Mouse (Mus musculus) intestine, embryonic 15.5 days (tissue): ENCODE results near the gene Flnb. TPM values are rescaled to one million over a fixed set of nuclear protein-coding genes. Genes with fewer than 3 reads are reported as not detected.

Source experiments
- ATAC-seq: fragments of 200-750 bp; cut with Nextera tagmentation; 2 replicates; pipeline ENCODE4 v1.8.0; 2017; ENCODE audit warnings: moderate TSS enrichment, moderate library complexity
- H3K27ac ChIP-seq: fragments of 300-500 bp; sonication (generic); 2 replicates; pipeline ENCODE4 v1.5.1; 2015; ENCODE audit warnings: mild to moderate bottlenecking, inconsistent platforms
- H3K27me3 ChIP-seq: fragments of 300-500 bp; sonication (generic); replicated peaks from 2 replicates; pipeline ENCODE4 v1.6.1; 2015; ENCODE audit warnings: inconsistent platforms
- H3K36me3 ChIP-seq: fragments of 300-500 bp; sonication (generic); 2 replicates; pipeline ENCODE4 v1.6.1; 2015; ENCODE audit warnings: inconsistent platforms
- H3K4me1 ChIP-seq: fragments of 300-500 bp; sonication (generic); replicated peaks from 2 replicates; pipeline ENCODE4 v1.6.1; 2015; ENCODE audit warnings: inconsistent platforms
- H3K4me2 ChIP-seq: fragments of 300-500 bp; sonication (generic); replicated peaks from 2 replicates; pipeline ENCODE4 v1.6.1; 2015; ENCODE audit warnings: mild to moderate bottlenecking, inconsistent platforms
- H3K4me3 ChIP-seq: fragments of 300-500 bp; sonication (generic); replicated peaks from 2 replicates; pipeline ENCODE4 v1.5.1; 2015; ENCODE audit warnings: inconsistent platforms
- H3K9ac ChIP-seq: fragments of 300-500 bp; sonication (generic); 2 replicates; pipeline ENCODE4 v1.6.1; 2015; ENCODE audit warnings: inconsistent platforms
- H3K9me3 ChIP-seq: fragments of 300-500 bp; sonication (generic); 2 replicates; pipeline ENCODE4 v1.6.1; 2016; ENCODE audit warnings: inconsistent platforms
- WGBS: fragments of 180-500 bp; shearing (Covaris S2); methylation state at CpG from one replicate; pipeline ENCODE4 v1.1.7; 2015; 5-methylcytosine and 5-hydroxymethylcytosine counted together
- polyA plus RNA-seq: library from polyadenylated mRNA; unstranded; fragments of >200 nt; fragmentation: Nextera tagmentation; extraction: Ambion mirVana; gene quantifications from 2 replicates; pipeline ENCODE4 v1.2.1, GENCODE M21; 2015

Gene Flnb
- polyA plus RNA-seq, 1 experiment from 2014 or later = 17.4 TPM

- Histone ChIP-seq H3K27ac (peak overlapping the region; percentile 25; the same call in 1 of the 2 replicates), H3K36me3 (peaks cover 11% of the 10 kb centered on the region; the same call in 1 of the 2 replicates), H3K27me3 (no peaks in the 10 kb centered on the region), H3K4me2 (no peak overlapping the region), H3K9me3 (no peaks in the 10 kb centered on the region), H3K4me1 (0 out of 2 replicates have a peak, but pooled peaks cover 11% of the 10 kb centered on the region), H3K4me3 (no peak overlapping the region), H3K9ac (no peak overlapping the region)
- peak; percentile 25; the same call in 1 of the 2 replicates for ATAC-seq
- WGBS = 69% methylated on average over 3 of the region's 3 CpGs
These were observed 126.0 kb downstream of the Flnb start for GRCm38 (mm10) chr14:7943801-7944135.

GRCm38 (mm10) chr14:7944349-7945039 is 126.7 kb downstream of the Flnb start:
- 54% methylated on average over 8 of the region's 8 CpGs for WGBS
- 0 out of 2 replicates have a peak, but pooled peaks cover 11% of the 10 kb centered on the region for H3K4me1 ChIP-seq
- H3K4me2 ChIP-seq = no peak overlapping the region
- ATAC-seq = 0 out of 2 replicates have a peak, but pooled peaks have one; percentile 41
- H3K27ac ChIP-seq = peak overlapping the region; percentile 25; the same call in 1 of the 2 replicates
- no peaks in the 10 kb centered on the region for H3K27me3 ChIP-seq
- H3K4me3 ChIP-seq = no peak overlapping the region
- no peak overlapping the region for H3K9ac ChIP-seq
- H3K36me3 ChIP-seq = peaks cover 11% of the 10 kb centered on the region; the same call in 1 of the 2 replicates
- no peaks in the 10 kb centered on the region for H3K9me3 ChIP-seq

GRCm38 (mm10) chr14:7945261-7945660 is 127.5 kb downstream of the Flnb start:
- Histone ChIP-seq H3K4me1 (0 out of 2 replicates have a peak, but pooled peaks cover 11% of the 10 kb centered on the region), H3K4me3 (no peak overlapping the region), H3K27me3 (no peaks in the 10 kb centered on the region), H3K4me2 (no peak overlapping the region), H3K9ac (no peak overlapping the region), H3K27ac (no peak overlapping the region), H3K9me3 (no peaks in the 10 kb centered on the region), H3K36me3 (peaks cover 17% of the 10 kb centered on the region; the same call in 1 of the 2 replicates)
- ATAC-seq = no peak
- 73% methylated on average over 5 of the region's 5 CpGs for WGBS

- Histone ChIP-seq H3K4me1 (peaks cover 24% of the 10 kb centered on the region; the same call in 1 of the 2 replicates), H3K4me2 (no peak overlapping the region), H3K9ac (no peak overlapping the region), H3K27ac (no peak overlapping the region), H3K4me3 (no peak overlapping the region), H3K36me3 (peaks cover 16% of the 10 kb centered on the region; the same call in 1 of the 2 replicates), H3K27me3 (no peaks in the 10 kb centered on the region), H3K9me3 (no peaks in the 10 kb centered on the region)
- 89% methylated on average over 9 of the region's 9 CpGs for WGBS
- ATAC-seq = no peak
These were observed 133.5 kb downstream of the Flnb start for GRCm38 (mm10) chr14:7951234-7951633.

- Histone ChIP-seq H3K4me2 (peak overlapping the region; percentile 5; the same call in 1 of the 2 replicates), H3K36me3 (peaks cover 16% of the 10 kb centered on the region; the same call in 1 of the 2 replicates), H3K4me3 (no peak overlapping the region), H3K27me3 (no peaks in the 10 kb centered on the region), H3K4me1 (peaks cover 24% of the 10 kb centered on the region; the same call in 1 of the 2 replicates), H3K9me3 (no peaks in the 10 kb centered on the region), H3K9ac (no peak overlapping the region), H3K27ac (peak overlapping the region; percentile 78)
- ATAC-seq = peak; percentile 88
- 15% methylated on average over 12 of the region's 12 CpGs for WGBS
These were observed 135.0 kb downstream of the Flnb start for GRCm38 (mm10) chr14:7952610-7953254.

- Histone ChIP-seq H3K9ac (no peak overlapping the region), H3K4me2 (no peak overlapping the region)
These were observed 136.3 kb downstream of the Flnb start for GRCm38 (mm10) chr14:7954071-7954471.

GRCm38 (mm10) chr14:7956427-7956826 is 138.7 kb downstream of the Flnb start:
- Histone ChIP-seq H3K4me3 (no peak overlapping the region), H3K4me1 (peaks cover 25% of the 10 kb centered on the region), H3K9ac (no peak overlapping the region), H3K36me3 (0 out of 2 replicates have a peak, but pooled peaks cover 3% of the 10 kb centered on the region), H3K4me2 (no peak overlapping the region), H3K27me3 (no peaks in the 10 kb centered on the region), H3K27ac (no peak overlapping the region), H3K9me3 (no peaks in the 10 kb centered on the region)
- WGBS = 69% methylated on average over 10 of the region's 10 CpGs
- ATAC-seq = no peak

More at GRCm38 (mm10) chr14:7954071-7954471, 136.3 kb downstream of the Flnb start:
- Histone ChIP-seq H3K4me3 (no peak overlapping the region), H3K27me3 (no peaks in the 10 kb centered on the region), H3K4me1 (peaks cover 24% of the 10 kb centered on the region; the same call in 1 of the 2 replicates), H3K9me3 (no peaks in the 10 kb centered on the region), H3K36me3 (peaks cover 16% of the 10 kb centered on the region; the same call in 1 of the 2 replicates), H3K27ac (peak overlapping the region; percentile 78)
- 34% methylated on average over 6 of the region's 6 CpGs for whole genome bisulfite sequencing
- peak; percentile 83 for ATAC-seq

DNA sequence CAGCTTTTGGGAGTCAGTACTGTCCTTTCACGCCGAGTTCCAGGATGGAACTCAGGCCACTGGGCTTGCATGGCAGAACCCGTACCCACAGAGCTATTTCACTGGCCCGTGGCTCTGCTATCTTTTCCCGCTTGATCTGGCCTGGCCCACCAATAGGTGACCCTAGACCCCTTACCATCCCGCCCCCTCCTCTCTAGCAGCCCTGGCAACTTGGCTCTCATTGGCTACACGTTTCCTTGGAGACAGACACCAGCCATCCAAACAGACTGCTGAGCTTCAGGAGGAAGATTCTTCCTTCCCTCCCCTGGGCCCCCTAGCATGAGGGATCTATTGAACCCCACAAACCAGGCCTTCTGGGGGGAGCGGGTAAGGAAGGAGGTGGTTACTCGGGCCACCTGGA is 139.3 kb downstream of the Flnb start, which contains the start of gene Gm45521:
Gene Gm45521 (plus strand): TSS at position 240 of the 400 bp plus-strand sequence.
- Histone ChIP-seq H3K4me1 (peaks cover 27% of the 10 kb centered on the region), H3K9me3 (no peaks in the 10 kb centered on the region), H3K9ac (no peak within 1 kb of the TSS), H3K27ac (no peak within 1 kb of the TSS), H3K4me3 (no peak within 1 kb of the TSS), H3K4me2 (no peak within 1 kb of the TSS), H3K27me3 (no peaks in the 10 kb centered on the region), H3K36me3 (no peaks in the 10 kb centered on the region)
- 62% methylated on average over 9 of the region's 9 CpGs for WGBS
- ATAC-seq = no peak

DNA sequence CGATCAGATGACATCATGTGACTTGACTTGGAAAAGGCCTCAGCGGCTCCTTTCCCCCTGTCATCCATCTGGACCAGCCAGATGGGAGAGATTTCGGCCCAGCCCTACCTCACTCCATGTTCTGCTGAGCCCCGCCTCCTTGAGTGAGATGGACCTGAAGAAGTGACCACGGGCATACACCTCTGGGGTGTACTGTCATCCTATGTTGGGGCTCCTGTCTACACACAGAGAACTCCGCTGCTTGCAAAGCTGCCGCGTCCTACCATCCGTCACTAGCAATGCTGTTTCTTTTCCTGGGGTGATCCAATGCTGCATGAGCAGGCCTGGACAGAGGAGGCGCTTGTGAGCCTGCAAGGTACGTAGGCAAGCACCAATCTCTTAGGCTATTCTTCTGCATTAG is 142.9 kb downstream of the Flnb start:
- Histone ChIP-seq H3K4me2 (no peak overlapping the region), H3K9me3 (no peaks in the 10 kb centered on the region), H3K9ac (no peak overlapping the region), H3K4me1 (peaks cover 14% of the 10 kb centered on the region), H3K36me3 (no peaks in the 10 kb centered on the region), H3K27ac (no peak overlapping the region), H3K4me3 (no peak overlapping the region), H3K27me3 (no peaks in the 10 kb centered on the region)
- no peak; the same call in 1 of the 2 replicates for ATAC-seq
- WGBS = 72% methylated on average over 11 of the region's 11 CpGs

GRCm38 (mm10) chr14:7961714-7962113 is 144.0 kb downstream of the Flnb start:
- no peak for ATAC-seq
- Histone ChIP-seq H3K4me1 (peaks cover 14% of the 10 kb centered on the region), H3K27me3 (no peaks in the 10 kb centered on the region), H3K4me2 (no peak overlapping the region), H3K4me3 (no peak overlapping the region), H3K9ac (no peak overlapping the region), H3K9me3 (no peaks in the 10 kb centered on the region), H3K36me3 (no peaks in the 10 kb centered on the region), H3K27ac (no peak overlapping the region)
- WGBS = 45% methylated on average over 5 of the region's 5 CpGs

DNA sequence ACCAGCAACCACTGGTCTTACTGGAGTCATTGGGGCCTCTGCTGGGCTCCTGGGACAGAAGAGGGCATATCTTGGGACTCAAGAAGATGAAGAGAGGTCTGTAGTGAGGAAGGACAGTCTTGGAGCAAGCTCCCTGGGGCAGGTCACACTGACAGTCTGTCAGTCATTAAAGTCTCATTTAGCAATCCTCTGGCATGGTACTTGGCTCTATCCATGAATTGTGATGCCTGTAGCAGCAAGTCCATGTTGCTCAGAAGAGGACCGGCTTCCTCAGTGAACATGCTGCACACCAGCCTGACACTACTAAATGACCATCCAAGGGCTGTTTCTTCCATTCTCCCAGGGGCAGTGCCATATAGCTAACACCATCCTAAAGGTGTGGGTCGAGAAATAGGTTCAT is 144.9 kb downstream of the Flnb start:
- Histone ChIP-seq H3K4me2 (no peak overlapping the region), H3K9me3 (no peaks in the 10 kb centered on the region), H3K36me3 (no peaks in the 10 kb centered on the region), H3K9ac (no peak overlapping the region), H3K27ac (no peak overlapping the region), H3K4me1 (peaks cover 14% of the 10 kb centered on the region), H3K27me3 (no peaks in the 10 kb centered on the region), H3K4me3 (no peak overlapping the region)
- no peak for ATAC-seq
- WGBS = 90% methylated on average over 2 of the region's 2 CpGs

DNA sequence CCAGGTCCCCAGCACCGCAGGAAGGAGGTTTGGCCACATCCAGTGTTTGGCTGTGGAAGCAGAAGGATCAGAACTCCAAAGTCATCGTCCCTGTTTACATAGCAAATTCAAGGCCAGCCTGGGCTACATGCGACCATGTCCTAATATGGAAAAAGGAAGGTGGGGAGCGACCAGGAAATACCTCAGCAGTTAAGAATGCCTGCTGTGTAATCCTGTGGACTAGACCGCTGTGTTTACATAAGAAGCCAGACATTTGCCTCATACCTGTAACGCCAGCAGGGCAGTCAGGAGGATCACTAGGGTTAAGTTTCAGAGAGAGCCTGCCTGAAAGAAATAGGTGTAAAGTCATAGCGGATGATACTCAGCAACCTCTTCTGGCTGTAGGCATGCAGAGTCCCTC is 145.4 kb downstream of the Flnb start:
- Histone ChIP-seq H3K9me3 (no peaks in the 10 kb centered on the region), H3K4me2 (no peak overlapping the region), H3K36me3 (no peaks in the 10 kb centered on the region), H3K4me1 (peaks cover 14% of the 10 kb centered on the region), H3K27me3 (no peaks in the 10 kb centered on the region), H3K27ac (0 out of 2 replicates have a peak overlapping the region, but pooled peaks have one; percentile 18), H3K9ac (no peak overlapping the region), H3K4me3 (no peak overlapping the region)
- peak; percentile 27; the same call in 1 of the 2 replicates for ATAC-seq
- 41% methylated on average over 7 of the region's 7 CpGs for WGBS
